Mouse (Mus musculus): ENCODE measurements around the gene Btnl9. TPM values are rescaled to one million over a fixed set of nuclear protein-coding genes. Genes with fewer than 3 reads are reported as not detected.
A peak's percentile ranks its signal among the peaks of the same experiment; 100 is the strongest.

The Btnl9 gene
- polyA plus RNA-seq (2015; fragmentation: Nextera tagmentation; extraction: Ambion mirVana): 0.27 and 0.65 TPM in 2 replicates

DNA sequence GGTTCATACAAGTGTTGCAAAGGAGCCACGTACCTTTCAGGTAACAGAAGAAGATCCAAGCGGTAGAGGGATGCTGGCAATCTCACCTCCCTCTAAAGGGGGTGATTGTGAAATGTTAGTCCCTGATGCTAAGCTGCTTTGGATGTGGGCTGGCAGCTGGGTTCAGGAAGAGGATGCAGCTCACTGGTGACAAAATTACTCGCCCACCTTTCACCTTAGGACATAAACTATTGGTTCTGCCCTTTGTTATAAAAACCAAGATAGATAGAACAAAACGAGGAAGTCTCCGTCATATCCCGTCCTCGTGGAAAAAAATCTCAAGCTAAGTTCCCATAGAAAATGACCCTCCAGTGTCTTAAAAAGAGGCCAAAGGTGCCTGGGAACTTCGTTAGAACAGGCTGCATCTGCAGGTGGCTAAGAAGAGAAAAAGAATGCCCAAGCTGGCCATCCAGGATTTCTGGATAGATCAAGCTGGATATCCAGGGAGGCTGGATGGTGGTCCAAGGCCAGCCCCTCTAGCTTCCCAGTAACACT lies at the start of gene Btnl9:
Btnl9 (minus strand) TSS at position 205 of the 534 bp plus-strand sequence.
- no peaks in the 10 kb centered on the region for H3K4me1 ChIP-seq (ENCODE audit: control insufficient read depth, insufficient read depth, low read depth, low read length)
- WGBS: 81% methylated on average over 8 of the region's 8 CpGs
- H3K9ac ChIP-seq (ENCODE audit: low read depth, low read length): no peak within 1 kb of the TSS
- no peak for ATAC-seq
- no peaks in the 10 kb centered on the region for H3K9me3 ChIP-seq (ENCODE audit: control insufficient read depth, low read length)
- H3K27me3 ChIP-seq (replicated peaks; ENCODE audit: control insufficient read depth, insufficient read depth, low read length): no peaks in the 10 kb centered on the region
- no peak within 1 kb of the TSS for H3K4me3 ChIP-seq (ENCODE audit: low read length)
- no peak within 1 kb of the TSS for H3K27ac ChIP-seq (ENCODE audit: low read depth, low read length)
- H3K36me3 ChIP-seq (ENCODE audit: control insufficient read depth, insufficient read depth, low read length): no peaks in the 10 kb centered on the region
- H3K4me2 ChIP-seq (ENCODE audit: low read length): no peak within 1 kb of the TSS

DNA sequence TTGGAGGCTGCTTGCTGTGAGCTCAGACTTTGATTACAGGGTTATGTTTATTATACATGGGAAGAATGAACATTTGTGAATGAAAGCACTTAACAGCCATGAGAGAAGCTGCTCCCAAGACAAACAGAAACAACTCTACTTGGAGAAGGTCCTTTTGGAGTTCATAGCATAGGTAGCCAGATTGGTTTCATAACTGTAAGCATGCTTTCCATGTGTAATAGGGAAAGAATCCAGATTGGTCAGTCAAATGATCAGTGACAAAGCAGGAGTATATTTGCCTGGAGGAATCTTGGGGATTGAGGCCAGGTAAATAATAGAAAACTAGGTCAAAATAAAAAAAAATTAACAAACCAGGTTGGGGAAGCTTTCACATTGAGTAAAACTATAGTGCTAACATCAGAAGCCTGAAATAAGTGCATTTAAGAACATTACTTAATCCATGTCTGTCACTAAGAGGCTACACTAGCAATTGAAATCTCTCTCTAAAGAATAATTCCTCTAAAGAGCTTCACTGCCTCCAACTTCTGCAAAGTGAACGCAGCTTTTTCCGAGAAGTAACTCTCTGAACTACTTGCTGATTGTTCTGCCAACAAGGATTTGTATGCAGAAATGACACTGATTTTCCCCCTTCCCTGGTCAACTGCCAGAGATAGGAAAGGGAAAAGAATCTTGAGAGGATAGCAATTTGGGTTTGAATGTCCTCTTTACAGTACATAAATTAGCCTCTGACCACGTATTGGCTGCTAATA lies 48.7 kb upstream of the Btnl9 start:
- Histone ChIP-seq H3K4me1 (ENCODE audit: control insufficient read depth, insufficient read depth, low read depth, low read length) (no peaks in the 10 kb centered on the region), H3K27me3 (replicated peaks; ENCODE audit: control insufficient read depth, insufficient read depth, low read length) (no peaks in the 10 kb centered on the region), H3K36me3 (ENCODE audit: control insufficient read depth, insufficient read depth, low read length) (no peaks in the 10 kb centered on the region), H3K4me2 (ENCODE audit: low read length) (no peak overlapping the region), H3K9ac (ENCODE audit: low read depth, low read length) (no peak overlapping the region), H3K4me3 (ENCODE audit: low read length) (no peak overlapping the region), H3K27ac (ENCODE audit: low read depth, low read length) (no peak overlapping the region), H3K9me3 (ENCODE audit: control insufficient read depth, low read length) (no peaks in the 10 kb centered on the region)
- WGBS: 72% methylated on average over 3 of the region's 3 CpGs
- no peak for ATAC-seq

DNA sequence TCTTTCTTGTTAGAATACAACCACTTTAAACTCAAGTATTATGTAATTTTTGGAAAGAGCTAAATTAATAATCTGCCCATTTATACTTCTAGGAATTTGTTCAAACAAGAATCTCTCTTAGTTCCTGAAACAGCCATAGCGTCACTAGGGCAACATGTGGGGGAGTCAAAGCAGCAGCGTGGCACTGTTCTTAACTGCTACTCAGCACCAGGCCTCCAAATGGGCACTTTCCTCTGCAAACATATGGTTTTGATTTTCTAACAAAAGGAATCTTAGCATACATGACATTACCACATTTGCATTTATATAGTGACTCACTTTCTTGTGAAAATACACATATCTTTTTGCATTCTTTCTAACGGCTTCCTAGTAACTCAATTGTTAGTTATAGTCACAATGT lies 45.8 kb upstream of the Btnl9 start:
- H3K27ac ChIP-seq (ENCODE audit: low read depth, low read length): no peak overlapping the region
- H3K4me2 ChIP-seq (ENCODE audit: low read length): no peak overlapping the region
- H3K36me3 ChIP-seq (ENCODE audit: control insufficient read depth, insufficient read depth, low read length): no peaks in the 10 kb centered on the region
- no peak overlapping the region for H3K4me3 ChIP-seq (ENCODE audit: low read length)
- H3K4me1 ChIP-seq (ENCODE audit: control insufficient read depth, insufficient read depth, low read depth, low read length): no peaks in the 10 kb centered on the region
- 75% methylated on average over 3 of the region's 3 CpGs for WGBS
- ATAC-seq: no peak
- no peak overlapping the region for H3K9ac ChIP-seq (ENCODE audit: low read depth, low read length)
- no peaks in the 10 kb centered on the region for H3K27me3 ChIP-seq (replicated peaks; ENCODE audit: control insufficient read depth, insufficient read depth, low read length)
- no peaks in the 10 kb centered on the region for H3K9me3 ChIP-seq (ENCODE audit: control insufficient read depth, low read length)

DNA sequence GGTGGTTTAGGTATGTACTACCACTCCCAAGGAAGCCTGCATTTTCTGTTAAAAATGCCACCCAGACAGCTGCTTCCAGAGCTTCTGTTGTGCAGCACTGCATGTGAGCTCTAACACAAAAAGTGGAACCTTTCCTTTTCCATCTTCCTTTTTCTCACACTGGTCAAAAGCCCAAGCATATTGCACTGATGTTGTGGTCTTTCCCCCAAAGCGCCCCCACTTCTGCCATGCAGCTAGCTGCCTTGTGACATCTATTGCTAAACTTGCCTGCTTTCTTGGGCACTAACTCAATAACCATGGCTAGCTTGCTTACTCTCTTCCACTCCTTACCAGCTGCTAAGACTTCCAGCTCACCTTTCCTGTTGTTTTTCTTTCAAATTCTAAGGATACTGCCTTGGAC lies 37.5 kb upstream of the Btnl9 start:
- no peak overlapping the region for H3K9ac ChIP-seq (ENCODE audit: low read depth, low read length)
- ATAC-seq: no peak
- no peaks in the 10 kb centered on the region for H3K4me1 ChIP-seq (ENCODE audit: control insufficient read depth, insufficient read depth, low read depth, low read length)
- no peaks in the 10 kb centered on the region for H3K27me3 ChIP-seq (replicated peaks; ENCODE audit: control insufficient read depth, insufficient read depth, low read length)
- no peak overlapping the region for H3K4me3 ChIP-seq (ENCODE audit: low read length)
- H3K36me3 ChIP-seq (ENCODE audit: control insufficient read depth, insufficient read depth, low read length): no peaks in the 10 kb centered on the region
- H3K9me3 ChIP-seq (ENCODE audit: control insufficient read depth, low read length): no peaks in the 10 kb centered on the region
- H3K27ac ChIP-seq (ENCODE audit: low read depth, low read length): no peak overlapping the region
- 58% methylated on average over 1 of the region's 1 CpGs for WGBS
- no peak overlapping the region for H3K4me2 ChIP-seq (ENCODE audit: low read length)

GRCm38 (mm10) chr11:49219271-49219670 lies 32.3 kb upstream of the Btnl9 start:
- ATAC-seq: no peak
- Histone ChIP-seq H3K4me1 (ENCODE audit: control insufficient read depth, insufficient read depth, low read depth, low read length) (no peaks in the 10 kb centered on the region), H3K9ac (ENCODE audit: low read depth, low read length) (no peak overlapping the region), H3K4me3 (ENCODE audit: low read length) (no peak overlapping the region), H3K9me3 (ENCODE audit: control insufficient read depth, low read length) (no peaks in the 10 kb centered on the region), H3K27ac (ENCODE audit: low read depth, low read length) (no peak overlapping the region), H3K36me3 (ENCODE audit: control insufficient read depth, insufficient read depth, low read length) (peaks cover 21% of the 10 kb centered on the region), H3K27me3 (replicated peaks; ENCODE audit: control insufficient read depth, insufficient read depth, low read length) (no peaks in the 10 kb centered on the region), H3K4me2 (ENCODE audit: low read length) (no peak overlapping the region)
- 100% methylated on average over 2 of the region's 2 CpGs for WGBS

- H3K4me1 ChIP-seq (ENCODE audit: control insufficient read depth, insufficient read depth, low read depth, low read length): no peaks in the 10 kb centered on the region
- H3K9me3 ChIP-seq (ENCODE audit: control insufficient read depth, low read length): no peaks in the 10 kb centered on the region
- H3K27ac ChIP-seq (ENCODE audit: low read depth, low read length): no peak overlapping the region
- no peak for ATAC-seq
- H3K36me3 ChIP-seq (ENCODE audit: control insufficient read depth, insufficient read depth, low read length): peaks cover 25% of the 10 kb centered on the region
- 96% methylated on average over 1 of the region's 1 CpGs for WGBS
- H3K4me3 ChIP-seq (ENCODE audit: low read length): no peak overlapping the region
- H3K9ac ChIP-seq (ENCODE audit: low read depth, low read length): no peak overlapping the region
- no peak overlapping the region for H3K4me2 ChIP-seq (ENCODE audit: low read length)
- H3K27me3 ChIP-seq (replicated peaks; ENCODE audit: control insufficient read depth, insufficient read depth, low read length): no peaks in the 10 kb centered on the region
These were observed 26.5 kb upstream of the Btnl9 start for GRCm38 (mm10) chr11:49213505-49213904.

DNA sequence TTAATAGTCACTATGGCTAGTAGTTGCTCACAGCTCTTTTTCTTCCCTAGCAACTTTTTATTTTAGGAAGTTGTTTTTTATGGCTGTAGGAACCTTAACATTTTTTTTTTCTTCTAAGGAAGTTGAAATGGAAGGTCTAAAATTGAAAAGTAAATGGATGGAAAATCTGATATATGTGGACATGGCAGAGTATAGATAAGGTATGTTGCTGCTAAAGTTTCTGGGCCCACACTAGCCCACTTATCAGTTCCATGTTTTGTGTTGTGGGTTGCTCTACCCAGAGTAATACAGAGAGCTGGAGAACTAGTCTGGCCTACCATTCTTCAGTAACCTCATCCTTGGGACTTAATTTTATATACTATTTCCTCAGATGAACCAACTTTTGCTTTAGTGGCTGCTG lies 25.6 kb upstream of the Btnl9 start:
- Histone ChIP-seq H3K9ac (ENCODE audit: low read depth, low read length) (no peak overlapping the region), H3K4me1 (ENCODE audit: control insufficient read depth, insufficient read depth, low read depth, low read length) (no peaks in the 10 kb centered on the region), H3K27me3 (replicated peaks; ENCODE audit: control insufficient read depth, insufficient read depth, low read length) (no peaks in the 10 kb centered on the region), H3K4me3 (ENCODE audit: low read length) (no peak overlapping the region), H3K27ac (ENCODE audit: low read depth, low read length) (no peak overlapping the region), H3K4me2 (ENCODE audit: low read length) (no peak overlapping the region), H3K9me3 (ENCODE audit: control insufficient read depth, low read length) (no peaks in the 10 kb centered on the region), H3K36me3 (ENCODE audit: control insufficient read depth, insufficient read depth, low read length) (peaks cover 25% of the 10 kb centered on the region)
- no peak for ATAC-seq

DNA sequence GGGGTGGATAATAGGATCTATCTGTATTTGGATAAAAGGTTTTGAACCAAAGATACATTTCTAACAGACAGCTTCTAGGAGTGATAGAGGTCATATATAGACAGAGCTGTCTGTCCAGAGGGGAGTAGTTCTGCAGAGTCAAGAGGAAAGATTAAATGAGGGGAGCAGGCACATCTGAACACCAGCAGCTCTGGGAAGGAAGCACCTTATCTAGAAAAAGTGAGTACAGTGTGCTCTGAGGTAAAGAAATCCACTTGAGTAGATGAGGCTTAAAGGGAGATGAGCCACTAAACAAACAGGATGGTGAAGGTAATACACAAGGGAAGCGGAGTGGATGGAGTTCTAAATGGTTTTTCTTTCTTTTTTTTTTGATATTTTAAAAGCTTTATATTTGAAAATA lies 20.5 kb upstream of the Btnl9 start:
- 90% methylated on average over 1 of the region's 1 CpGs for WGBS
- ATAC-seq: no peak

GRCm38 (mm10) chr11:49205080-49205590 lies 18.2 kb upstream of the Btnl9 start:
- no peak overlapping the region for H3K9ac ChIP-seq (ENCODE audit: low read depth, low read length)
- peak overlapping the region; percentile 1; the same call in 1 of the 2 replicates for H3K4me2 ChIP-seq (ENCODE audit: low read length)
- H3K27ac ChIP-seq (ENCODE audit: low read depth, low read length): no peak overlapping the region
- no peaks in the 10 kb centered on the region for H3K36me3 ChIP-seq (ENCODE audit: control insufficient read depth, insufficient read depth, low read length)
- 84% methylated on average over 6 of the region's 6 CpGs for WGBS
- no peaks in the 10 kb centered on the region for H3K27me3 ChIP-seq (replicated peaks; ENCODE audit: control insufficient read depth, insufficient read depth, low read length)
- no peaks in the 10 kb centered on the region for H3K9me3 ChIP-seq (ENCODE audit: control insufficient read depth, low read length)
- no peak for ATAC-seq
- H3K4me3 ChIP-seq (ENCODE audit: low read length): no peak overlapping the region
- H3K4me1 ChIP-seq (ENCODE audit: control insufficient read depth, insufficient read depth, low read depth, low read length): peaks cover 13% of the 10 kb centered on the region

More for the DNA sequence above, 20.5 kb upstream of the Btnl9 start:
- H3K27me3 ChIP-seq (replicated peaks; ENCODE audit: control insufficient read depth, insufficient read depth, low read length): no peaks in the 10 kb centered on the region
- H3K4me3 ChIP-seq (ENCODE audit: low read length): no peak overlapping the region
- peaks cover 10% of the 10 kb centered on the region for H3K4me1 ChIP-seq (ENCODE audit: control insufficient read depth, insufficient read depth, low read depth, low read length)
- H3K9me3 ChIP-seq (ENCODE audit: control insufficient read depth, low read length): no peaks in the 10 kb centered on the region
- no peaks in the 10 kb centered on the region for H3K36me3 ChIP-seq (ENCODE audit: control insufficient read depth, insufficient read depth, low read length)
- no peak overlapping the region for H3K27ac ChIP-seq (ENCODE audit: low read depth, low read length)
- H3K9ac ChIP-seq (ENCODE audit: low read depth, low read length): no peak overlapping the region
- no peak overlapping the region for H3K4me2 ChIP-seq (ENCODE audit: low read length)
